Mouse (Mus musculus): Measurements from ENCODE around the gene Gm37419.

- TF ChIP-seq FLI1 (IDR thresholded peaks at IDR 0.05; ENCODE audit: low read length) (no peak), GATA1 (IDR thresholded peaks at IDR 0.05; ENCODE audit: borderline replicate concordance, low read length) (no peak)
Observed at GRCm38 (mm10) chr16:23988466-23989208, at the start of gene Gm37419, which contains the start of gene Bcl6.

Measured in megakaryocyte, embryonic 14.5 days (primary cell).